Mouse (Mus musculus) embryonic facial prominence, embryonic 15.5 days (tissue): ENCODE data around the gene Gpr153. TPM values are rescaled to one million over a fixed set of nuclear protein-coding genes. Genes with fewer than 3 reads are reported as not detected.

Experiments used
- ATAC-seq: fragments of 200-750 bp; cut with Nextera tagmentation; 2 replicates; pipeline ENCODE4 v1.8.0; 2017; ENCODE audit warnings: low read depth, moderate TSS enrichment; ENCODE audit not compliant: insufficient number of reproducible peaks, low FRiP score, low TSS enrichment
- H3K27ac ChIP-seq: fragments of 300-500 bp; sonication (generic); replicated peaks from 2 replicates; pipeline ENCODE4 v1.5.1; 2015; ENCODE audit warnings: mild to moderate bottlenecking, inconsistent platforms
- H3K27me3 ChIP-seq: fragments of 300-500 bp; sonication (generic); 2 replicates; pipeline ENCODE4 v1.6.1; 2015; ENCODE audit warnings: inconsistent platforms
- H3K36me3 ChIP-seq: fragments of 300-500 bp; sonication (generic); 2 replicates; pipeline ENCODE4 v1.6.1; 2015; ENCODE audit warnings: mild to moderate bottlenecking, inconsistent platforms
- H3K4me1 ChIP-seq: fragments of 300-500 bp; sonication (generic); 2 replicates; pipeline ENCODE4 v1.6.1; 2015; ENCODE audit warnings: inconsistent platforms
- H3K4me2 ChIP-seq: fragments of 300-500 bp; sonication (generic); replicated peaks from 2 replicates; pipeline ENCODE4 v1.6.1; 2015; ENCODE audit warnings: mild to moderate bottlenecking, inconsistent platforms
- H3K4me3 ChIP-seq: fragments of 300-500 bp; sonication (generic); replicated peaks from 2 replicates; pipeline ENCODE4 v1.5.1; 2015; ENCODE audit warnings: mild to moderate bottlenecking, inconsistent platforms
- H3K9ac ChIP-seq: fragments of 300-500 bp; sonication (generic); 2 replicates; pipeline ENCODE4 v1.6.1; 2015; ENCODE audit warnings: inconsistent platforms
- H3K9me3 ChIP-seq: fragments of 300-500 bp; sonication (generic); replicated peaks from 2 replicates; pipeline ENCODE4 v1.6.1; 2016; ENCODE audit warnings: inconsistent platforms
- WGBS: fragments of 180-500 bp; shearing (Covaris S2); methylation state at CpG from one replicate; pipeline ENCODE4 v1.1.7; 2015; 5-methylcytosine and 5-hydroxymethylcytosine counted together
- polyA plus RNA-seq: library from polyadenylated mRNA; unstranded; fragments of >200 nt; fragmentation: Nextera tagmentation; extraction: Ambion mirVana; gene quantifications from 2 replicates; pipeline ENCODE4 v1.2.1, GENCODE M21; 2015

Gpr153 gene
- polyA plus RNA-seq, 1 experiment from 2014 or later, result 29.0 TPM

- H3K36me3 ChIP-seq, result no peaks in the 10 kb centered on the region
- no peak overlapping the region for H3K9ac ChIP-seq
- no peak overlapping the region for H3K27ac ChIP-seq
- H3K27me3 ChIP-seq, result peaks cover 92% of the 10 kb centered on the region
- H3K4me2 ChIP-seq, result no peak overlapping the region
- no peak for ATAC-seq
- H3K4me1 ChIP-seq, result peaks cover 26% of the 10 kb centered on the region
- no peaks in the 10 kb centered on the region for H3K9me3 ChIP-seq
- H3K4me3 ChIP-seq, result no peak overlapping the region
- 38% methylated on average over 18 of the region's 18 CpGs for WGBS
Measured at GRCm38 (mm10) chr4:152288398-152288945, 14.4 kb downstream of the Gpr153 start.

DNA sequence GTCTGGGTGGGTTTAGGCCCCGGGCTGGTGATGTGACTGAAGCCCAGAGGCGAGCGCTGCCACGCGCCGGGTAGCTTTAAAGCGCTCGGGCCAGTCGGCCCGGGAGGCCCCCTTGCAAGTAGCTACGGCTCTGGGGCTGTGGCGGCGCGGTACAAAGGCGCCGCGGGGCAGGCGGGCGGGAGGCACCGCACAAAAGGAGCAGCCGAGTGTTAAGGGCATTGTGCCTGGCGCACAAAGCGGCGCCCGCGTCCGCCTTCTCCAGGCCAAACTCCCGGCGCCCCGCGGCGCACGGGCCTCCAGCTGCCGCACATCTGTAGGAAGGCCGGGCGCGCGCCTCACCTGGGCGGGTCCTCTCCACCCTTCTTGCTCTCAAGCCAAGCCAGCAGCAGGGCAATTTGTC is 16.4 kb downstream of the Gpr153 start:
- peaks cover 90% of the 10 kb centered on the region for H3K27me3 ChIP-seq
- H3K9ac ChIP-seq, result no peak overlapping the region
- no peak overlapping the region for H3K27ac ChIP-seq
- no peaks in the 10 kb centered on the region for H3K36me3 ChIP-seq
- no peaks in the 10 kb centered on the region for H3K9me3 ChIP-seq
- no peak for ATAC-seq
- under 1% methylated on average over 38 of the region's 39 CpGs for WGBS
- peak overlapping the region; percentile 25 for H3K4me3 ChIP-seq
- H3K4me1 ChIP-seq, result peaks cover 24% of the 10 kb centered on the region
- peak overlapping the region; percentile 44 for H3K4me2 ChIP-seq

- Histone ChIP-seq H3K27me3 (peaks cover 90% of the 10 kb centered on the region), H3K4me2 (peak overlapping the region; percentile 44), H3K36me3 (no peaks in the 10 kb centered on the region), H3K4me1 (peaks cover 28% of the 10 kb centered on the region), H3K9ac (no peak overlapping the region), H3K4me3 (peak overlapping the region; percentile 25; the same call in 1 of the 2 replicates), H3K27ac (no peak overlapping the region), H3K9me3 (no peaks in the 10 kb centered on the region)
- 12% methylated on average over 11 of the region's 11 CpGs for WGBS
- no peak for ATAC-seq
Measured at GRCm38 (mm10) chr4:152290991-152291390, 17.0 kb downstream of the Gpr153 start.

DNA sequence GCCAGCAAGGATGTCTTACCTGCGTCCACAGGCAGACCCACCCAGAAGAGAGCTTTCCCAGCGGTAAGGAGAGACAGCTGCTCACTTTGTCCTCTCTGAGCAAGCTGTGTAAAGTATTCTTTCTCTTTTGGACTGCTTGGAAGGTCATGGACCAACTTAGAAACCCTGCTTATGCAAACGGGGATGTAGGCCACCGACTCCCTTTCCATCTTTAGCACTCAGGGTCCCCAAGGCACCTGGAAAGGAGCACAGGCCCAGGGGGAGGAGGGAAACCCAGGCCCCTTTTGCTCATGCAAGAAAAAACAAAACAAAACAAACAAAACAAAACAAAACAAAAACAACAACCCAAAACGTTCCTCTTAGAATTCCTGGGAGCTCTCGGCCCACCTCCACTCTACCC is 17.5 kb downstream of the Gpr153 start, which contains the start of gene Hes3:
Hes3 (minus strand) TSS at position 101 of the 400 bp plus-strand sequence.
- H3K4me2 ChIP-seq, result peak within 1 kb of the TSS; percentile 44

GRCm38 (mm10) chr4:152292102-152292765 is 18.2 kb downstream of the Gpr153 start:
- Histone ChIP-seq H3K36me3 (no peaks in the 10 kb centered on the region), H3K9ac (no peak overlapping the region), H3K27me3 (peaks cover 78% of the 10 kb centered on the region), H3K27ac (no peak overlapping the region), H3K4me1 (peaks cover 23% of the 10 kb centered on the region), H3K4me3 (no peak overlapping the region), H3K4me2 (no peak overlapping the region), H3K9me3 (no peaks in the 10 kb centered on the region)
- ATAC-seq, result no peak
- 27% methylated on average over 12 of the region's 12 CpGs for WGBS

More for the DNA sequence above, 17.5 kb downstream of the Gpr153 start, which contains the start of gene Hes3:
- ATAC-seq, result no peak
- H3K27ac ChIP-seq, result no peak within 1 kb of the TSS
- H3K27me3 ChIP-seq, result peaks cover 84% of the 10 kb centered on the region
- H3K4me3 ChIP-seq, result peak within 1 kb of the TSS; percentile 25
- H3K4me1 ChIP-seq, result peaks cover 25% of the 10 kb centered on the region
- H3K9ac ChIP-seq, result no peak within 1 kb of the TSS
- WGBS, result 22% methylated on average over 6 of the region's 6 CpGs
- no peaks in the 10 kb centered on the region for H3K9me3 ChIP-seq
- H3K36me3 ChIP-seq, result no peaks in the 10 kb centered on the region

DNA sequence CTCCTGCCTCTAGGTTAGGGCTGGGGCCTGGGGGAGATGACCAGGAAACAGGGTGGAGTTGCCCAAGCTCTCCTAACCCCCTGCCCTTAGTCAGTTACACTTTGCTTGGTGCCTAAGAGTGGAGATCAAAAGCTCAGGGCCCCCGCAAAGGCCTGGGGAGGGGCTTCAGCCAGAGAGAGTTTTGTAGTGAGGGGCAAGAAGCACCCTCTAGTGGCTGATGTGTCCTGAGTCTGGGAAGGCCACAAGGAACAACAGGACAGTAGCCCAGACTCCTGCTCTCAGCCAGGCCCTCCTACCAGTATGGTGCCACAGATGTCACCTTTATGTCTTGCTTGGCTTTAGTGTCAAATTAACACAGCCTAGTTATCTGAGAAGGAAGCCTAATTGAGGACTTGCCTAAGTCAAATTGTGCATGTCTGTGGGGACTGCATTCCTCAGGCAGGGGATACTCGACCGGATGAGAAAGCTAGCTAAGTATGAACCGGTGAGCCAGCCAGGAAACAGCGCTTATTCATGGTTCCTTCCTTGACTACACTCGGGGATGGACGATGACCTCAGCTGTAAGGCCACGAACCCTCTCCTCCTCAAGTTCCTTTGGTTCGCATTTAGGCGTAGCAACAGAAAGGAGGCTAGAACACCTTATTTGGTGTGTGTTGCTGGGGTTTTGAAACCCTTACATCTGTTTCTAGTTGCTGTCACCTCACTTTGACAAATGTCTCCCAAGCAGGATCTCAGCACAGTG is 20.3 kb downstream of the Gpr153 start:
- ATAC-seq, result no peak
- no peak overlapping the region for H3K27ac ChIP-seq
- WGBS, result 43% methylated on average over 10 of the region's 10 CpGs

DNA sequence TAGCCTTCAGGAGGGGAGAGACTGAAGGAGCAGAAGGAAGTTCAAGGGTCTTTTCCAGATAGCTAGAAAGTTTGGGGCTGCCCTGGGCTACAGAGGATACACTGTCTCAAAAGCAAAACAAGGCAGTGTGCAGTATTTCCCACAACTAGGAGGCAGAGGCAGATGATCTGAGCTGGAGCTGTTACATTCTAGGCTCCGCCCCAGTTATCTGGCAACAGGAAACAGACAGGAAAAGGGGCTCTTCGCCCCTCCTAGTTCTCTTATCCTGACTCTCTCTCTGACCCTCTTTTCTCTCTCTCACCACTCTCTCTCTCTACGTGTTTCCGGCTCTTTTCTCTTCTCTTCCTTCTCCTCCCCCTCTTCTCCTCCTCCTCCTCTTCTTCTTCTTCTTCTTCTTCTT is 21.9 kb downstream of the Gpr153 start:
- 23% methylated on average over 4 of the region's 4 CpGs for WGBS

More for the DNA sequence above, 20.3 kb downstream of the Gpr153 start:
- Histone ChIP-seq H3K4me1 (peaks cover 39% of the 10 kb centered on the region), H3K4me3 (no peak overlapping the region), H3K36me3 (0 out of 2 replicates have a peak, but pooled peaks cover under 1% of the 10 kb centered on the region), H3K4me2 (no peak overlapping the region), H3K27me3 (peaks cover 62% of the 10 kb centered on the region), H3K9ac (no peak overlapping the region), H3K9me3 (no peaks in the 10 kb centered on the region)

GRCm38 (mm10) chr4:152296371-152296770 is 22.3 kb downstream of the Gpr153 start:
- peaks cover 19% of the 10 kb centered on the region for H3K36me3 ChIP-seq
- no peak for ATAC-seq
- H3K4me2 ChIP-seq, result peak overlapping the region; percentile 93
- WGBS, result 11% methylated on average over 8 of the region's 8 CpGs
- H3K27ac ChIP-seq, result peak overlapping the region; percentile 81; the same call in 1 of the 2 replicates
- H3K9me3 ChIP-seq, result no peaks in the 10 kb centered on the region
- peak overlapping the region; percentile 59; the same call in 1 of the 2 replicates for H3K9ac ChIP-seq
- peaks cover 27% of the 10 kb centered on the region for H3K4me1 ChIP-seq
- H3K4me3 ChIP-seq, result peak overlapping the region; percentile 97
- H3K27me3 ChIP-seq, result peaks cover 43% of the 10 kb centered on the region

More for the DNA sequence above, 21.9 kb downstream of the Gpr153 start:
- peaks cover 48% of the 10 kb centered on the region for H3K27me3 ChIP-seq
- no peak overlapping the region for H3K4me2 ChIP-seq
- H3K27ac ChIP-seq, result 0 out of 2 replicates have a peak overlapping the region, but pooled peaks have one; percentile 22
- peaks cover 16% of the 10 kb centered on the region for H3K36me3 ChIP-seq
- peaks cover 29% of the 10 kb centered on the region for H3K4me1 ChIP-seq
- ATAC-seq, result no peak
- H3K9me3 ChIP-seq, result no peaks in the 10 kb centered on the region
- no peak overlapping the region for H3K9ac ChIP-seq
- no peak overlapping the region for H3K4me3 ChIP-seq

GRCm38 (mm10) chr4:152296874-152297861 is 23.1 kb downstream of the Gpr153 start, which contains the start of gene Icmt:
Gene Icmt, plus strand, starts transcription at chr4:152297227.
- Histone ChIP-seq H3K27me3 (peaks cover 35% of the 10 kb centered on the region), H3K4me2 (peak within 1 kb of the TSS; percentile 93), H3K9me3 (no peaks in the 10 kb centered on the region), H3K27ac (peak within 1 kb of the TSS; percentile 81), H3K4me3 (peak within 1 kb of the TSS; percentile 97), H3K36me3 (peaks cover 26% of the 10 kb centered on the region), H3K9ac (peak within 1 kb of the TSS; percentile 97), H3K4me1 (peaks cover 27% of the 10 kb centered on the region)
- WGBS, result under 1% methylated on average over 119 of the region's 119 CpGs
- peak; percentile 96 for ATAC-seq

DNA sequence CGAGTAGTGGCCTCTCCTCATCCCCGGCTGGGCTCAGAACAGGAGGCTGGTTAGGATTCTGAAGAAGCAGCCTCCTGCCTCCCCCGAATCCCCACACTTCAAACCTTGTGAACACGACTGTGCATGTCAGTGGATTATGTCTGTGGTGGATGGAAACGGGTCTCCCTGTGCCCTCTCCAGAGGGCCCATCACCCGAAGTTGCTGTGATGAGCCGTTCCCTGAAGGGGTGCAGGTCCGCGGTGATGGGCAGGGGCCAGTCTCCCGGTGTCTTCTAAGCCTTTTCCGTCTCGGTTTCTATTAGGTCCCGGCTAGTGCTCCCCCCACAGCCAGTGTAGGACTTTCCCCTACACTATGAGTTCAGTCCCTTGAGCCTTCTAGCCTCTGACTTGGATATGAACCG is 24.8 kb downstream of the Gpr153 start:
- Histone ChIP-seq H3K27ac (no peak overlapping the region), H3K9me3 (no peaks in the 10 kb centered on the region), H3K4me2 (peak overlapping the region; percentile 93), H3K4me1 (peaks cover 27% of the 10 kb centered on the region), H3K4me3 (peak overlapping the region; percentile 97; the same call in 1 of the 2 replicates), H3K36me3 (peaks cover 43% of the 10 kb centered on the region), H3K9ac (no peak overlapping the region), H3K27me3 (peaks cover 19% of the 10 kb centered on the region)
- ATAC-seq, result no peak
- 71% methylated on average over 14 of the region's 14 CpGs for WGBS
